Mouse (Mus musculus) heart, adult 8-10 months (tissue): ENCODE measurements at regions not wholly inside any gene's neighbourhood (a gene's known extent, or its start where the extent isn't known, plus 50 kb on each side); places are given as distances from the start of the nearest gene placed in this dataset.
"Not testable (repeated sequence)": the region's sequence is repeated elsewhere in the genome, so short reads cannot be mapped to it uniquely, and the experiment has no call there.

Source experiments
- DNase-seq: peaks from one replicate; pipeline ENCODE4 v3.0.0; 2022; ENCODE audit warnings: low spot score

DNA sequence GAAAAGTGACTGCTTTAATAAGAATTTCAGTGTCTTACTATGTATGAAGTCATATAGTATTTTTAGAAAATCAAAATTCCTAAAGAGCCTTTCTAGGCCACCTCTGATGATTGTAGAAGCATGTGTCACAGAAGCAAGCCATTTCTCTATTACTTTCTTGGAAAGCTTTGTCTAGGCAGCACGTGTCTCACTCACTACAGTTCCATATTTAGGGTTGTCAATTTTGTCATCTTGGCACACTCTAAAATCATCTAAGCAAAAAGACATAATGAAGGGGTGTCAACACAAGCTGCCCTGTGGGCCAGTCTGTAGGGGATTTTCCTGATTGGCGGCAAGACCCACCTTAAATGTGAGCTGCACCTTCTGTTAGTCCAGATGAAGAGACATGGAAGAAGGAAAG, 723.1 kb upstream of the Brinp1 start:
- DNase-seq: no peak

- DNase-seq: no peak
These were observed 719.3 kb upstream of the Brinp1 start for GRCm38 (mm10) chr4:69673456-69673855.

DNA sequence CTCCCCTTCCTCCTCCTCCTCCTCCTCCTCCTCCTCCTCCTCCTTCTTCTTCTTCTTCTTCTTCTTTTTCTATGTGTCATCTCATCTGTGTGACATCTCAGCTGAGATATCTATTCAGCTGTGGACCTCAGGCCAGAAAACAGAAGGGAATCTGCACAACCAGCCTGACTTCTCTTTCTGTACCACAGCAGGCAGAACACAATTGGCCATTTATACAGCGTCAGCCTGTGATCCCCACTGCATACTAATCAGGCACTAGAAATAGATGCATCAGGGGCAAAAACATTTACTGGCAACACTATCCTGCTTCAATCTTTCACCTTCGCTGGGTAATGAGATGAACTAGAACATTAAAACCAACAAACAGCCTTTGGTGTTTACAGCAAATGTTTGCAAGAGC, 674.7 kb upstream of the Brinp1 start:
- no peak for DNase-seq

DNA sequence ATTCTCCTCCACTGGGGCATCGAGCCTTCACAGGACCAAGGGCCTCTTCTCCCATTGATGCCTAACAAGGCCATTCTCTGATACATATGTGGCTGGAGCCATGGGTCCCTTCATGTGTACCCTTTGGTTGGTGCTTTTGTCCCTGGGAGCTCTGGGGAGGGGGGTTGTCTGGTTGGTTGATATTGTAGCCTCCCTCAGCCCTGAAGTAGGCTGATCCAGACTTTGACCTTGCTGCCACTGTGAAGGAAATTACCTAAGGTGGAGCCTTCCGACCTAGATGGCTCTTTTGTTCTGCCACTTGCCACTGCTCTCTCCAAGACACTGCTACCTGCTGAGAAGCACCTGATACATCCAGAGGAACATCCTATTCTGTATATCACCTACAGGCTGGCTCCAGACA, 672.2 kb upstream of the Brinp1 start:
- DNase-seq: not testable (repeated sequence)

- no peak for DNase-seq
These were observed 671.6 kb upstream of the Brinp1 start for GRCm38 (mm10) chr4:69625831-69626230.

DNA sequence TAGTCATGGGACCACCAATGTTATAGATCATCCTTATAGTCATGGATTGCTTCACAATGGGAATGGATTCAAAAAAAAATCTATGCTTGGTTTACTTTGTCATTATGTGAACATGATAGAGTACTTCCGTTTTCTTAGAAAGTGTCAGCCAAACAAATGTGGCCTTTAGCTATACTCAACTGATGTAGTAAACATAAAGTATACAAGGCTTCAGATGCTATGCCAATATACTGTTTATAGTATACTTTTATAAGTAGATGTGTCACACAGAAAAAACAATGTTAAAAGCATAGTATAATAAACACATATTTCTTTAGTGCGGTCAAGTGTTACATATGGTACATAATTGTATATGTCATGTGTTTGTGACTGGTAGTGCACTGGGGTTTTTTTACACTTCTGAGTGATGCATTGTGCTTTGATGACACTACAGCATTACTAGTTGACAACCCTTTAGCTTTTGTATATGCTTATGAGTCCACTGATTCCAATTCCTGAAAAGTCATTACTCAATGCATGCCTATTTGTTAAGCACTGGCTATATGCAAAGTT, 666.9 kb upstream of the Brinp1 start:
- no peak for DNase-seq

DNA sequence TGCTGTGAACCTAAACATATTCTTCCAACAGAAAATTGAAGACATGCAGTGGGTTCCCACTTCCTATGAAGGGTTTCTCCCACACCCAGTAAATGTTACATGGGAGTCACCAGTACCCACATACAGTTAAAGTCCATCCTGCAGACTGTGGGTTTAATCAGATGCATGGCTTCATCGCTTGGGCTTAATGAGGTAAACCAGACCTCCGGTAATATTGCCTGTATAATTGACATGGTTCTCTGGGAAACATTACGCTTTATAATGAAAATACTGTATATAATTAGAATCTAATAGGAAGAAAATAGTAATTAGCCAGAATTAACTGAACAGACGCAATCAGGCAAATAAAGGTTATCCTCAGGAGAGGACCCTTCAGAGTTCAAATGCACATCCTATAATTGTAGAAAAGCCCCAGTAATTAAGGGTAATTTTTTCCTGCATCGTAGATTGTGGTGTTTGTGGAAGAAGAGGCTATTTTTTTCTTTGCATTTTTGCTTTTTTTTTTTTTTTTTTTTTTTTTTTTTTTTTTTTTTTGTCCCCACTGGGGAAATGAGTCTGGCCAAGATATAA, 664.0 kb upstream of the Brinp1 start:
- no peak for DNase-seq

DNA sequence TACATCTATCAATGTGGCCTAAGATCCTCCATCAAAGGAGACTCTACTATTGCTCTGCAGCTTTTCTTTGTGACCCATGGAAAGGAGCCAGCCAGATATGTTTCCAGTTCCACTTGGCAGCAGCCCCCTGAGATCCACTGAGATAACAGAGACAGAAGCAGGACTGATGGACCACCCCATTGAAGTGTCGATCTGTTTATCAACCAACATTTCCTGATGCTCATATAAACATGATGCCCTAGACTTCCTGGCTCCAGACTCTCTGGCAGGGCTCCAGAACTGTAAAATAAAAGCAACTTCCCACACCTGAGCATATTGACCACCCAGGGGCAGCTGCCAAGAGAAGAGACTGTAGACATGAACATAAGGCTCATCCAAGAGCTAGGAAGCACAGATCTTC, 660.7 kb upstream of the Brinp1 start:
- no peak for DNase-seq

- no peak for DNase-seq
These were observed 657.6 kb upstream of the Brinp1 start for GRCm38 (mm10) chr4:69611681-69612300.

GRCm38 (mm10) chr4:69608885-69609284, 654.7 kb upstream of the Brinp1 start:
- DNase-seq: no peak

DNA sequence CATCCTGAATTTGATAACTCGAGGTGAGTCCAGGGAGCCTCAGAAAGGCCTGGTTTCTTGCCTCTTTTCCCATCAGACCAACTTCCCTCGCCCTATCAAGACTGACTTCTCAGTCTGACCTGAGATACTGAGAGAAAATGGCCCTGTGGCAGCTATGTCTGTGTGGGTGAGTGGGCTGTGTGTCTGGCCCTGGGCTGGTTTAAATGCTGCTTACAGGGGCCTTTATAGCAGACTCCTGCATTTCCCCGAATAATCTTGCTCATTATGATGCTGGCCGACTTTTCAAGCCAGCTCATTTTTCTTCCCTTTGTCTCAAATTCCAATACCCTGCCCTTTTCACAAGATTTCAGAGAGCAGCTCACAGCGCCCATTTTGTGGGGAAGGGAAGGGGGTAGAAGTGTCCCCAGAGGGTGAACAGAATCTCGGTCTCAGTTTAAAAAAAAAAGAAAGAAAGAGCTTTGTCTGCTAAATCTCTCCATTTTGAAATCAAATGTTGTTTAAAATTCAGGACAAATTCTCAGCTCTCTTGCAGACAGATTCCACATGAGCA, 642.9 kb upstream of the Brinp1 start:
- DNase-seq: no peak

DNA sequence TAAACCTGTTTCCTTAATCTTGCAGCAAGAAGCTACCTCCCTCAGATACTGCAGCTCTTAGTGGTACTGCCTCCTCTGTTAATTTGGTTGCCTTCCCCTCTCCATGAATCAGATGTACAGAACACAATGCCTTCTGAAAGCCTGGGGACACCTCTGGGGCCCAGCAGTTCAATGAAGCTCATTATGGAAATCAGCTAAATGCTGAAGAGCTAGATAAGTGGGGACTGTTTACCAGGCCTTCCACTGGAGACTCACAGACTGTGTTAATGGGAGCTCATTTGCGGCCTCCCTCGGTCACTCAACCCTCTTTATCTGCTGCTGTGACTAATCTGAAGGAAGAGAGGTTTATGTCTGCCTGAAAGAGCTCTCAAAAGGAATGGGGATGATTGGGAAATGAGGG, 639.8 kb upstream of the Brinp1 start:
- DNase-seq: no peak

DNA sequence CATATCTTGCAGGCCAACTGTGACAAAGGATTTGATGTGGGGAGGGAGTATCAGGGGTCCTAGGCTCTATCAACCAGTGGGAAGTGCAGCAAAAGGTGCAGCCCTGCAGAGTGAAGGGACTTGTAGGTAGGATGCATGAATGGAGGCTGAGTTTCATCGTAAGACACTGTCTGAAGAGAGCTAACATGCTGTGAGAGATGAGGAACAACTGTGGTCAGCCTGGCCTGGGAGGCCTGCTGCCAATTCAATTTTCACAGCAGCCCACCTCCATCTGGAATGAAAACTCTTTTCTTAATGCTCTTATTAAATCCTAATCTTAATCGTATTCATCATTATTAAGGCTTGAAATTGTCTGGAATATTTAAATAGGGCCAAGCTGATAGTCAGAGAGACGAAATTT, 622.1 kb upstream of the Brinp1 start:
- DNase-seq: no peak

GRCm38 (mm10) chr4:69548104-69548503, 593.9 kb upstream of the Brinp1 start:
- no peak for DNase-seq

DNA sequence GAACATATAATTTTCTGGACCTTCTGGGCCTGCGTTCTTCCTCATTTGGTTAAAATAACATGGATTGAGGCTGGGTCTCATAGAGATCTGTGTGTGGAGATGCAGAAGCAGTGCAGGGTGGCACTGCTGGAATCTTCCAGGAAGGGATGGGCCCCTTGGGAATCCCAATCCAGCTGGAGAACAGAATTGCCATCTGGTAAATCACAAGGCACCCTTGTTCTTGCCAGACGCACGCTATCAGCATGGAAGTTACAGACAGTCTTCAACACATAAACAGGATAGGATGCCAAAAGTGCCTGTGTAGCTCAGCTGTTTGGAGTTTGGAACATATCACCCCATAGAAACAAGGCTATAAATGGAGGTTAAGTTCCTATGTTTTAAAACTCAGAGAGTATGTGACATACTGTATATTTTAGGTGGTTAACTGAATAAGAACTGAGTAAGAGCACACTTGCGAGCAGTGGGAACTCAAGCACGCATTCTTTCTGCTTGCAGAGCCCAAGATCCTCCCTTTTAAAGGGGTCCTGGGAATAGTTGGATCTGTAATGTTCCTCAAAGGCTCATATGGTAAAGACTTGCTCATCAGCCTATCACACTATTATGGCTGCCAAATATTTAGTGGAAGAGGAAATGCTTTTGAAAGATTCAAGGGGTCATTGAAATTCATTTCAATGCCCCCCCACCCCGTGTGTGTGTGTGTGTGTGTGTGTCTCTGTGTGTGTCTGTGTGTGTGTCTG, 584.1 kb upstream of the Brinp1 start:
- peak; percentile 7 for DNase-seq

GRCm38 (mm10) chr4:69533107-69533506, 578.9 kb upstream of the Brinp1 start:
- no peak for DNase-seq

GRCm38 (mm10) chr4:69523112-69523511, 568.9 kb upstream of the Brinp1 start:
- no peak for DNase-seq

DNA sequence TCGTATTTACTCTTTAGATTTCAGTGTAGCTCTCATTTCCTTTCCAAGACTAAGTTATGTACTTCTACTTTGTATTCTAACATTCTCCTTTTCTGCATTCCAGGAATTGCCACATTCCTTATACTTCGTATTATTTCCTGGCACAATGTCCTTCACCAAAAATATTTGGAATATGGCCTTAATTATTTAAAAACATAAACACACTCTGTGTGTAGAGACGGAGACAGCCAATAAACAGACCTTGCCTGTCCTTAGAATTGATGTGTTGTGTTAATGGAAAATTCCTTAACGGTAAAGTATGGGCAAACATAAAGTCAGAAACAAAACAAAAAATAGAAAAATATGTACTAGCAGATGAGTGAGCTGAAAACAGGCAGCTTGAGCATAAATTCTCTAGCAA, 554.1 kb upstream of the Brinp1 start:
- DNase-seq: no peak

DNA sequence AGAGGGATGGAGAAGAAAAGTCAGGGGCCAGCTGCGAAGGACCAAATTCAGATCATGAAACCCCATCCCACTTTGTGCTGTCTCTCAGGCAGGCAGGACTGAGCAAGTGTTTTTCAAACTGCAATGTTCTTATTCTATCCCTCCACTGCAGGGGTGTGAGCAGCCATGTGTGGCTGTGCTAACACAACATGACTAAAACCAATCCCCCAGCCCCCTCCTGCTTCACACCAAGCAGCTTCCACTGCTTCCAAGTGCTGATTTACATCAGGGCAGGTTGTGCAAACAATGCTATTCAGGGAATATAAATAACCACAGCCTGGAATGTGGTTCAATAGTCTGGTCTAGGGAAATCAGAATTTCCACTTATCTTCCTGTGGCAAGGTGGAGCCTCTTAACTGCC, 517.0 kb upstream of the Brinp1 start:
- DNase-seq: no peak

DNA sequence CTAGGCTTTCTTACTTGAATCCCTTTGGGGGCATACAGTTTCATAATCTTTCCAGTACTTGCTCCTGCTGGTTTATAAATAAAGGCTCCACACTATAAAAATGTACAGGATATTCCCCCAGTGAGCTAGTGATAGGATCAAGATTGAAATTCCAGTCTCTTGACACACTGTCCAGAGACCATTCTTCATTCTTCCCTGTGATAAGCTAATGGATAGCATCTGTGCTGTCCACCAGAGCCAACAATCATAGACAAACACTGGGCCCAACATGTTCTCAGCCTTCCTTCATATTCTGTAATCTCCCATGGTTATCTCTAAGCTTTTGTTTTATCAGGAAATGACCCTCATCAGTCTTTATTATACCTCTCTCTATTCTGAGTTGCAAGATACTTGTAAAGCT, 505.8 kb upstream of the Brinp1 start:
- DNase-seq: no peak

GRCm38 (mm10) chr4:69456420-69456819, 502.2 kb upstream of the Brinp1 start:
- no peak for DNase-seq

- DNase-seq: no peak
These were observed 492.0 kb upstream of the Brinp1 start for GRCm38 (mm10) chr4:69446161-69446560.

- no peak for DNase-seq
These were observed 489.8 kb upstream of the Brinp1 start for GRCm38 (mm10) chr4:69443956-69444355.
